Mouse (Mus musculus) E14TG2a.4 (cell line): ENCODE results near the gene Acoxl.

ENCODE experiments used
- CTCF ChIP-seq: conservative IDR thresholded peaks from 2 replicates; pipeline ENCODE4 v1.5.1; 2014; ENCODE audit warnings: low read length
- NANOG ChIP-seq: IDR thresholded peaks from 2 replicates; pipeline ENCODE4 v1.6.1; 2014; ENCODE audit warnings: borderline replicate concordance, low read length, mixed read lengths
- POU5F1 ChIP-seq: IDR thresholded peaks from 2 replicates; pipeline ENCODE4 v1.6.1; 2014; ENCODE audit warnings: low read length, borderline replicate concordance

DNA sequence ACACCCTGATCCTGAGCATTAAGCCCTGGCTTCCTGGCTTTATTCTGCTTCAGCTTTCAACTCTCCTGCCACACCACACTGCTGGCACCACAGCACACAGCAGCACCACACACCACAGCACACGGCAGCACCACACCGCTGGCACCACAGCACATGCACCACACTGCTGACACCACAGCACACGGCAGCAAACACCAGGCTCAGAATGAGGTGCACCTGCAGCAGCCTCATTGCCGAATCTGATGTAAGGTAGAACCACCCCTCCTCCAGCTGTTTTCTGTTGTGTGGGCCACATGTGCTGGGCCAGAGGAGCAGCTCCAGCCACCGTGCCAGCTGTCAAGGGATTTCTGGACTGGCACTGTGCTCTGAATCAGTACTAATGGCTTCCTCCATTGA lies 317.4 kb downstream of the Acoxl start:
- TF ChIP-seq CTCF (no peak), POU5F1 (no peak), NANOG (no peak)
